Mouse (Mus musculus) cerebellum, adult (tissue): ENCODE measurements around the gene Npm1.

ENCODE experiments used
- ATAC-seq: cut with Nextera tagmentation; 2 replicates; pipeline ENCODE4 v1.9.2; 2017; ENCODE audit warnings: mild to moderate bottlenecking, moderate library complexity, mixed read lengths; ENCODE audit not compliant: insufficient number of reproducible peaks, low FRiP score, low TSS enrichment

Npm1 gene

DNA sequence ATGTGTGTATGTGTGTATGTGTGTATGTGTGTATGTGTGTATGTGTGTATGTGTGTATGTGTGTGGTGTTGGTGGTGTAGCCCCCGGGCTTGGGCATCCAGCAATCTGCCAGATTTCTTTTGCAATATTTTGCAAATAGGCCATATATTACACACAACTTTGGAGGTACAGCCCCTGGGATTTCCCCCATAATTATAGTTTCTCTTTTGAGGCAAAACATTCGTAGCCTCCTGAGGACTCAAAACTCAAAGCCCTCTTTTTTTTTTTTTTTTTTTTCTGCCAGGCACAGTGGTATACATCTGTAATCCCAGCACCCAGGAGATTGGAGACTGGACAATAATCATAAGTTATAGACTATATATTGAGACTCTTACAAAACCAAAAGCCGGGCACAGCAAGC lies 18.8 kb upstream of the Npm1 start:
- no peak for ATAC-seq

DNA sequence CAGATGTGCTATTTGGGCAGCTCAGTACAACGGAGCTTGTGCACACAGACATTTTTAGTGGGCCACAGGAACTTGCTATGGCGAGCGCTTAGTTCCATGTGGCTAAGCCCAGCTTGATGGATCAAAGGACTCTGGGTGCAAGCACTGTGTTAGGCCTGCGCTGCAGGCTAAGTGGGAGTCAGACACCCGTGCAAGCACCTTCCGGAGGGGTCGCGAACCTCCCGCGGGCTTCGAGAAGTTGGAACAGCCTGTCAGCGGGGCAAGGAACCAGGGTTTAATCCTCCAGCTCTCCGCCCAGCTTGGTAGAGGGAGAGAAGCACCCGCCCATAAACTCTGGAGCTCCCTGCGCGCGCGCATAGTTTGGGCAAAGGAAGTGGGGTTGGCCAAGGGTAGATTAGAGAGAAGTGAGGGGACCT lies 17.7 kb upstream of the Npm1 start:
- no peak for ATAC-seq

DNA sequence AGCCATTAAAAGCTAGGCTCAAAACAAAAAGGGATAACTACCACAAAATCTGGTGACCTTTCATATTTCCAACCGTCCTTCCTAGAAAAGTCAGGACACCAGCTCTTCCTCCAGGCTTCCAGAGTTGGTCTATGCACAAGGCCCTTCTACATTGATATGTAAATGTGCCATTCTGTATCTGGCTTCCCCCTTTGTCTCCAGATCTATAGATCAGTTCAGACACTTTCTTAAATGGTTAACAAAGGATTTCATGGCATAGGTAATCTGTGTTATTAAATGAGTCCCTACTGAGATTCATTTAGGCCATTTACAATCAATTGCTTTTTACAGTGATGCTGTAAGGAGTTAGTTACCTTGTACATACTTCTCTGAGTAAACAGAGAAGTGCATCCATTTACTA lies 16.8 kb upstream of the Npm1 start:
- ATAC-seq, result no peak

DNA sequence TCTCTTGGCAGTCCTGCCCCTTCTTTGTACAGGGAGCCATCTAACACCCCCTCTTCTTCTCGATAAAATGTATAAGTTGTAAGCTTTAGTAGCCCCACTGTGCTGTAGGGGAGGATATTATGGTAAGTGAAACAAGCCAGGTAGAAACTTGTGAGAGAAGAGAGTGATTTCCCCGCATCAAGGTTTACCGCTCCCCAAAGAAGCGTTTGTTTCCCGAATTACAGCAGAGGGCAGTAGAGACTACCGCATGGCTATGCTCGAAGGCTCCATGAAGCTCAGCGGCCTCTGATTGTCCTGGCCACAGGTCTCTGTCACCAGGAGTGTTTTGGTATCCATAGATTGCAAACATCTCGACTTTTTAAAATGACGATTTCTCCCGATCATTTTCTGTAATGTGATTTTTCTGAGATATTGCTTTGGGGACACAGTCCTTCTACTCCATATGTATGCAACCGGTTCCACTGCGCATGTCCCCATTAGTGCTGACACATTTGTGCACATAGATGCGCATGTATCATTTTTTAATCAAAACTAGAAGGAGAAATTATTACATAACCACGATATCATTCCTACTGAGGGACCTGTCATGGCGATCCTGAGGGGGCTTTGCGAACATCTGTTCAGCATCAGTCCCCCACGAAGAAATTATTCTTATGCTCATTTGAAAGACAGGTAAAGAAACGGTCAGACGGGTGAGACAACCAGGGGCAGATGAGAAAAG lies 13.7 kb upstream of the Npm1 start:
- ATAC-seq, result peak; percentile 75

DNA sequence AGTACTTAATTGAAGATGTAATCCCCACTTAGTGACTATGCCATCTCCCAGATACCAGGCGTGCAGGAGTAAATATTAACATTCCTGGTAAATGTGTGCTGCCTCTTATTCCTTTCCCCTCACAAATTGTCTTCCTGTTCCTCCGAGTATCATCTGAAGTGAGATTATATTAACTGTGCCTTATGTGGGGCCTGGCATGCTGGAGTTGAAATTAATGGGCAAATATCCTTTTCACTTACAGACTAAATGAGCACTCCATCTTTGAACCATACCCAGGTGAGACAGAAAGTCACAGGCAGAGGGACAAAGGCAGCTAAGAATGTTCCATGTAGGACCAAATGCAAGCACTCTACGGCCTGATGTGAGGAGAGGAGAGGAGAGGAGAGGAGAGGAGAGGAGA lies 12.8 kb upstream of the Npm1 start:
- no peak for ATAC-seq

DNA sequence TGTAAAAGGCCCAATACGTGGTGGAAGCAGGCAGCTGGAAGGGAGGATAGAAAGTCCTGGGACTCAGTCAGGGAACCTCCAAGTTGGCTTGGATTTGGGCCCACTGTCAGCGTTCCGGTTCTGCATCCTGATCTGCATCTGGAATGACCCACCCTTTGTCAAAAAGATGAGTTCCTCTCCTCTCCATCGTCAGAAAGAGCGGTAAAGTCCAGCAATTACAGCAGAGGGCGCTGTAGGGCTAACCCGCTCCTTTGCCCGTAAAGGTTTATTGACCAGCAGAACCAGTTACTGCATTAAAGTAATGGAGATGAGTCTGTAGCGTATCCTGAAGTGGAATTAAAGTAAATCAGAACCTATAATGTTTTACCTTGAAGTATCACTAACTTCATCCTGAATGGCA lies 7.5 kb upstream of the Npm1 start:
- no peak for ATAC-seq

DNA sequence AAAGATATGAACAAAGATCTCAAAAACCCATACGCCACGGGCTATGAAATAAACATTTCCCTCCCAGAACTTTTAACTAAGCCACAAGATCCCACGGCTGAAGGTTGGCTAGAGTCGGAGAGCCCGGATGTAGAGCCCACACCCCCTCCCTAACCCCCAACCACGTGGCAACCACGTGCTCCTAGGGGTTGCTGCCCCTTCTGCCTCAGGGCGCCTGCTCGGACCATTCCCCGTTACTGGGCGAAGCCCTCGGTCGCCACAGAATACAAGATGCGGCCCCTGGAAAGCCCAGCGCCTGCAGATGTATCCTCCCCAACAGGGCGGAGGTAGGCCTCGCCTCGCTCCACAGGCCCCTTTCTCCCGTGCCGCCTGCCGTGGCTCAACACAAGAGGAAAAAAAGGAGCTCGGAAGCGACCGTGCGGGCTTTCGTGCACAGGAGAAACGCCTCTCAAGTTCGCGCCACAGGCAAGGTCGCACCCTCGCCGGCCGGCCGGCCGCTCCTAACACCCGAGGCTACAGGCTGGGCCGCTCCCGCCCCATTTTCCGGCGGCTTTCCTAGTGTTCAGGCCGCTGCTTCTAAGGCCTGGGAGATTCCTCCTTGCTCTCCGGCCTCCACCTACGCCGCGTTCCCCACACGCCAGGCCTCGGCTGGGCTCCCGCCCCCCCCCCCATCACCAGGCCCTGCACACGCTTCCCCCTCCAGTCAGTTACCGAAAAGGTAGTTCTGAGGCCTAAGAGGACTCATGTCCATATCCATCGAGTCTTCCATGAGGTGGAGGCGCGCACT lies 602 bp downstream of the Npm1 start:
- peak; percentile 42 for ATAC-seq

DNA sequence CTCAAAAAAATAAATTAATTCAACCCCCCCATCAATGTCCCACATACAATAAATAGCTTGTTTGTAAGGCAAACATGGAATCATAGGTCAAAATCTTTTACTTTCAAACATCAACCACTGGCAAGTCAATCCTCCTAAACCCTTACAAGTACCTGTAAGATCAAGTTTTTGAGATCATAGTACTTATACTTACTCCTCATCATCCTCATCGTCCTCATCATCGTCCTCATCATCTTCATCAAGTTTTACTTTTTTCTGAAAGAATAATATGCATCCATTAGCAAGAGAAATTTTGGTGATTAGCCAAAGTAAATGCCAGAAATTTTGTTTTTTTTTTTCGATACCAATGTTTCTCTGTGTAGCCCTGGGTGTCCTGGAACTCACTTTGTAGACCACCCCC lies 3.3 kb downstream of the Npm1 start:
- no peak for ATAC-seq

DNA sequence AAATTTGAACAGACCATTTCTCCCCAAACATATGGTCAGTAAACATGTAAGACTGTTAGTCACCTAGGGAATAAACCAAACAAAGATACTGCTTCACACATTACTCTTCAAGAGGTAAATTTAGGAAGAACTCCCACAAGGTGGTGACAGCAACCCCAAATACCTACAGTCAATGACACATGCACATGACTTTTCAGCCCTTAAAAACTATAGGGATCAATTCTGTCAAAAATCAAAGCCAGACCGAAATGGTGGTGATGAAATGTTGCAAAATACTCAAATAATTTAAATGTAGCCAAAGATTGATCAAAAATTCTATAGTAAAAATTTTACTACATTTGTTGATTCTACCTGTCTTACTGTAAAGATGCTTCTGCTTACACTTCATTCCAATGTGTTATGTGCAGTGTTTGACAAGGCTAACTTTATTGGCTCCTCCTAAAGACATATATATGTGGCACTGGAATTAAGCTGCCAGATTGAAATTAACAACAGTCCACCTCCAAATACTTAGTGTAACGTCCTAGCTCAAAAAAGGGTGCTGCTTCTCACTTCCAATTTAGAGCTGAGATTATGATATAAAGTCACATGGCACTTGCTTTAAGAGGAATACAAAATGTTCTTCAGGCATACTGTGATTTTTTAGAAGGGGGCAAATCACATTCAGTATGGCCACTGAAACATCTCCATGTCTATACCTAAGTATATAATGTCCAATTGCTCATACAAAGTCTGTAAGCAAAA lies 5.4 kb downstream of the Npm1 start:
- ATAC-seq, result no peak

DNA sequence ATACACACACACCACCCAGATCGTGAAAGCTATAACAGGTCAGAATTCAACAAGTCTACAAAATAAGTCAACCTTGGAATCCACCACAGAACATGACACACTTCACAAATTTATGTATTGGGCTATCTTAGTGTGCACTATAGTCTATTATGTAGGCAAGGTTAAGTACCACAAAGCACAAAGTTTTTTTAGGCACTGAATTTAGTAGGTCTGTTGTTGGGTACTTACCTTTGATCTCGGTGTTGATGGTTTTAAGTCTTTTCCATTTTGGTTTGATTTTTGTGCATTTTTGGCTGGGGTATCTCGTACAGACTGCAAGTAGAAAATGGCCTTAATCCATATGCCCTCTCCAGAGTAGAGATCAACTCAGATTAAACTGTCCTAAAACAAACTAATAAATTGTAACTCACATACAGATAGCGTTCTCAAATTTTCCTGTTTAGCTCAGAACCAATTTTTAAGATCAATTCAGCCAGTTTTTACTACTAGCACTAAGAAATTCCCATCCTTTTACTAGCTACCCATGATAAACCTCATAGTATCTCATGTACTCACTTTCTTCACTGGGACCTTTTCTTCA lies 6.5 kb downstream of the Npm1 start:
- no peak for ATAC-seq

DNA sequence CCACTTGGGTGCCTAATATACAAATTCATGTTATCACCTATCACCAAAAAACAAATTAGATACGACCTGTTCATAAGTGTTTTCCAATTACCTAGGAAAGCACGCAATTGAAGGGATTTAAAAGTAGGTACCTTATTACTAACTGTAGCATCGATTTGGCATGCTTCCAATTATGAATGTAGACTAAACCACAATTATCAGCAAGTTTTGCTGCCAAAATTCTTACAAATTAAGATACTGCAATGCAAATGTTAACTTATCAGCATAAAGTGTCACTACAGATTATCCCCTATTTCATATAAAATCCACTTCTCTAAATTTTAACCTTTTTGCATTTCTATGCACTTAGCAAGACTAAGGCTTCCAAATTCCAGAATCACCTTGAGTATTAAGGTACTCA lies 8.5 kb downstream of the Npm1 start:
- ATAC-seq, result no peak

DNA sequence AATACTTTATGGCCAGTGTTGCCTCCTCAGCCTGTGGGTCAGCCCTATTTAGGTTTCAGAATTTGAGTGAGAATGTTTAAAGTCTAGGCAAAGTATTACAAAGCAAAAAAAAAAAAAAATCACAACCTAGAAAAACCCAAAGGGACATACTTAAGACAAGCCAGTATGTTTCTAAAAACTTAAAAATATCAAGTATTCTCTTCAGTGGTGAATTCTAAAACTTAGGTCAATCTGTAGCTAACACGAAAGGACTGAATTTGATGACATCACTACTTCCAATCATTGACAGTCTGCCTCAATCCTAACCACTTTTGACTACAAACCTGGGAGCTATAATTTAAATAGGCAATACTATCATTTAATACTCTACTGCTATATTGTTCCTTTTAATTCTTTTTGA lies 10.0 kb downstream of the Npm1 start:
- ATAC-seq, result no peak

DNA sequence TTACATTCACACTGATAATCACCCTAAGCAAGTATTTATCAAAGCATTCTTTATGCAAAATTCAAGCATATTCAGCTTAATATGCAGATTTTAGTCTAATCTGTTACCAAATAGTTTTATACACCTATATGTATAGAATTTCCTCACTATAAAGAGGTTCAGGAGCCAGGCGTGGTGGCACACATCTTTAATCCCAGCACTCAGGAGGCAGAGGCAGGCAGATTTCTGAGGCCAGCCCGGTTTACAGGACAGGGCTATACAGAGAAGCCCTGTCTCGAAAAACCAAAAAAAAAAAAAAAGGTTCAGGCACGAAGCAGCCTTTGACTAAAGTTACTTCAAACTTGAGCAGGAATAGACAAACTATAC lies 11.2 kb downstream of the Npm1 start:
- no peak for ATAC-seq

DNA sequence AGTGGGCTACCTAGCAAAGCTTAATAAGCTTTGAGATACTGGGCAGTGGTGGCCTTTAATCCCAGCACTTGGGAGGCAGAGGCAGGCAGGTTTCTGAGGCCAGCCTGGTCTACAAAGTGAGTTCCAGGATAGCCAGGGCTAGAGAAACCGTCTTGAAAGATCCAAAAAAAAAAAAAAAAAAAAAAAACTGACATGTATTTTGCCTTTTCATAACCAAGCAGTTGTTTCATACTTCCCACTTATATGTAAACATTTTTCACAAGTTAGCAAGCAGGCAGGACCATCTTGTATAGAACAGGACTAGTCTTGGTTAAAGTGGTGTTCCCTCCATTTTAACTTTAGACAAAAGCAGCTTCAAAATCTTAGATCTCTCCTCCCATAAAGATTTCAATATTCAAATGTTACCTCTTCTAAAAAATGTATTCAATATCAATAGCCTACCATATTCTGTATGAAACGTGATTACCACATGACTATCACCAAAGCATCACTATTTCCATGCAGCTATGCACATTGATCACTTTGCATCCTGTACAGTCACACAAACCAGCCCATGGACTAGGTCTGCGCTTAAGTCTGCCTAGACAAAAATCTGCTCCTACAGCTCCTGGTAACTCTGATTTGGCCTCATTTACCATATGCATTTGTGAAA lies 11.8 kb downstream of the Npm1 start:
- ATAC-seq, result no peak

DNA sequence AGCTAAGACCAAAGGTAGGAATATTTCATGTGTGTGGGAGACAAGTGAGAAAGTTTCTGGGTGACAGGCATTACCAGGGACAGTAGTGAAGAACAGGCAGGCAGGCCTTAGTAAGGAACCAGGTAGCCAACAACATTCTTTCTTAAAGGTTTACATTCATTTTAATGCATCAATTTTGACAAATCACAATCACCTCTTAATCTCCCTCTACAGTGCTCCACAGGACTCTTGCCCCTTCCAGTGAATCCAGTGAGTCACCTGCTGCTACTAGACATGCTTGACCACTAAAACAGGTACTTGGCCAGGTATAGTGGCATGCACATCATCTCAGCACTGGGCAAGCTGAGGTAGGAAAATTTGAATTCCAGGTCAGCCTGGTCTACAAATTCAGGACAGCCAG lies 12.6 kb downstream of the Npm1 start:
- ATAC-seq, result no peak

DNA sequence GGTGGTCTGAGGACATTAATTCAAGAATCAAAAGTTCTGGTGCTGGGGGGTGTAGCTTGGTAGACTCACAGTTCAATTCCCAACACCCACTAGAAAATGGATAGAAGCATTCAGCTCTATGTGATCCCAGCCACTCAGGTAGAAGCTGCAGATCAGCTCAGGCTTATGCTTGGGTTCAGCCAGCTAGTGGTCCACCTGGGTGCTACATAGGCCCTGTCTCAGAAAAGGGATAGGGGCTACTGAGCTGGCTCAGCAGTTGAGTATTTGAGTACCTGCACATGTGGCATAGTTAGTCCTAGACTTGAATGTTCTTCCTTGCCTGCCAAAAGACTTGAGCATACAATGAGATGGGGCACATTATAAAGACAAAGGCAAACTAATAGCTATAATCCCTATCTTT lies 13.6 kb downstream of the Npm1 start:
- ATAC-seq, result no peak

DNA sequence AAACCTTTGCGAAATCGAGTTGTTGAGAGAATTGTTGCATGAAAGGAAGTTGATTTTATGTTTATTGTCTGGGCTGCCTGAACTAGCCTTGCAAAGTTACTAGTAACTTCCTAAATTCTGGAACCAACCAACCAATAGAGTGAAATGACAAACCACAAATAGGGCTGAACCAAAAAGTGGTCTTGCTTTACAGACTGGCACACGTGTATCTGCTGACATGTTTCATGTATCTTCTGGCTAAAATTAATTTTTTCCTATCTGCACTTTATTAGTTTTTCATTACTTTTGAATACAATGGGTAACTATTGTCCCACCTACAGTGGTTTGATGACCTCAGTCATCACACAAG lies 13.9 kb downstream of the Npm1 start:
- ATAC-seq, result no peak

DNA sequence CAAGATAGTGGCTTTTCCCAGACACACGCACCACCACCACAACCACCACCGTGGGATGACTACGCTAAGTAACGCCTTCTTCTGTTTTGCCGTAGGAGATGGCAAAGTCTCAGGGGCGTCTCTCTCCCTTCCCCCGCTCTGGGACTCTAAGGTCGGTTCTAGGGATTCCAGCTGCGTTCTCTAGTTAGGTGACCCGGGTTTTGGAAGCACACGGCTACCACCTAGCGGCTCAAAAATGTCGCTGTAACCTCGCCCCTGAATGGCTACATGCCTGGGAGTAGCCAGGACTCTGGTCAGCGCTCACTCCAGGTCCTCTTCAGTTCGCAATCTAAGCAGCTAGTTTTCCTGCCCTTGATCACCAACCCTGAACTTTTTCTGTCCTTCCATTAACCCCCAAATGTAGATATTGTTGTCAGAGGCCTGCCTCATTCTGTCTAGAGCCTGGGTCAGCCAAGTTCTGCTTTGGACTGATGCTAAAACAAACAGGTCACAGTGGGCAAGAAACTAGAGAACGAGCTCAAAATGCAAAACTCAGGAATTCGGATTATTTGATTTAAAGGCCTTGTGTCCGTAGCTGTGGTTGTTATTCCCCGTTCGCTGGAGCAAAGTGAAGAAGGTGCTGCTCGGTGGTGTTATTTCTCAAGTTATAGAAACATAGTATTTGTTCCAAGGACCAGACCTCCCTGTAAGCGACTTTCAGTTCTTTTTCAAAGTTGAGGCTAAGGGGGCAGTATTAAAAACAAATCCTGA lies 14.5 kb downstream of the Npm1 start:
- peak; percentile 82 for ATAC-seq

DNA sequence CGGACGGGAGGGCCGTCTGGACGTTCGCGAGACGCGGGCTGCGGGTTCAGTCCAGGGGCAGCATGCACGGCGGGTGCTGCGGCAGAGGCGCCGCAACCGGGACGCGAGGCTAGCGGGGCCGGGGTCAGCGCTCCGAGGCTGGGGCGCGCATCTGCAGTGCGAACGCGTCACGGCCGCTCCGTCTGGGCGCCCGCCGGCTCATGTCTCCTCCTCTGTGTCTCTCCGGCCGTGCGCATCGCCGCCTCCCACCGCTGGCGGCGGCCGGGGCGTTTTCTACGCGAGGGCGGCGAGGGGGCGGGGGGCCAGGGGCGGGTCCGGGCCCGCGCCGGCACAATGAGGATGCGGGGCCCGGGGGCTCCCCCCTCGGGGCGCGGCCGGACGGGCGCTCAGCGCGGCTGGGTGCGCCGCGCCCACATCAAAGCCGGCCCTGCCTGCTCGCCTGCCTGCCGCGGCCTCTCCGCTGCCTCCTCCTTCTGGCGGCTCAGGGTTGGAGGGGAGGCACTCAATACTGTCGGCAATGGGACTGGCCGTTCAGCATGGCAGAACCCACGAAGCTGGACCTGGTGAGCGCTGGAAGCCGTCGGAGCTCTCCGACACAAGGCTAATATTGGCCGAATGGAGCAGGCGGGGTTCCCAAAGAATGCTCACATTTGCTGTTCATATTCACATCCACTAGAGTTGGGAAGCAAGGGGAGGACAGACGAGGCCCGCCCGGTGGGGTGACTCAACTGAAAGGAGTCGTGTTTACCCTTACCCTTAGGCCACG lies 15.3 kb downstream of the Npm1 start:
- ATAC-seq, result no peak
